Mouse (Mus musculus) spleen, adult 2 months (tissue): ENCODE results near the gene Pmel.

Experiments used
- CTCF ChIP-seq: fragments of 200-500 bp; IDR thresholded peaks from 2 replicates; pipeline ENCODE4 v1.5.1; 2011; ENCODE audit warnings: mild to moderate bottlenecking, inconsistent platforms; ENCODE audit not compliant: insufficient read depth, insufficient read length, insufficient replicate concordance; ENCODE audit errors: extremely low read depth
- POLR2A ChIP-seq: fragments of 200-500 bp; IDR thresholded peaks from 2 replicates; pipeline ENCODE4 v1.6.1; 2011; ENCODE audit warnings: low read depth, low read length, inconsistent platforms

GRCm38 (mm10) chr10:128665806-128666205 lies 38.2 kb upstream of the Pmel start:
- no peak for TF ChIP-seq POLR2A
- TF ChIP-seq CTCF, result no peak
